13 mouse cellular contexts compared by ENCODE assay signal in the genomic region with DNA sequence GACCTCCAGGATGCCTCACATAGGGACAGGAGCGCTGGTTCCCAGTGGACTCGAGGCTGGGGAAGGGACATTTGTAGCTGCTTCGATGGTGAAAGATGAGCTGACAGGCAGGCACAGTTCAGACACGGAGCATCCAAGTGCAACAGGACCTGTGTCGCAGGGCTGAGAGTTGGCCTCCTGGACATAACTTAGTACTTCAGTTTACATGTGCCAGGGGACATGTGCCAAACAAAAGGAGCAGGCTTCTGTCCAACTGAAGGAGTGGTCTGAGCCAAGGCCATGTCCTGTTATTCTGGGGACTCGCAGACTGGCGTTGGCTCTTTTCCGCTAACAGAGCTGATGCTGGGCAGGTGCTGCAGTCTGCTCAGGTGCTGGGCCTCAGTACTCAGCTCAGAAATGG. TPM values are rescaled to one million over a fixed set of nuclear protein-coding genes. Genes with fewer than 3 reads are reported as not detected.
DNase-seq lines count a peak whose midpoint lies in the region; ATAC-seq lines count a peak whose summit lies in the region.
"Had no signal": no experiment of that assay in that cellular context is flagged by ENCODE, and none has a peak within 500 bp of the region (broad histone marks: within the 10 kb centered on the region; RNA-seq: fewer than 3 reads in every experiment).

No protein-coding gene starts in this region.

- peaks cover 64% of the 10 kb centered on the region for H3K36me3 ChIP-seq in heart, embryonic 12.5 days

- H3K4me1 ChIP-seq in heart, embryonic 12.5 days (replicated peaks), result peaks cover 13% of the 10 kb centered on the region

- DNase-seq in adrenal gland, postnatal 10 days, result peak; percentile 73
- no peak for DNase-seq in adrenal gland, adult 18-20 months (ENCODE audit: low spot score in 2 of 2)
- DNase-seq in urinary bladder, adult 2 months (ENCODE audit: low spot score), result peak; percentile 18
- DNase-seq in urinary bladder, postnatal 4 days (ENCODE audit: low spot score in 2 of 2), result no peak
- no peak for DNase-seq in frontal cortex, postnatal 36 days (ENCODE audit: low spot score in 2 of 2)
- no peak for DNase-seq in frontal cortex, adult 2 months (ENCODE audit: extremely low spot score in 1 of 2, low spot score in 1 of 2)
- no peak for DNase-seq in kidney, adult 8-10 months
- DNase-seq: lung, embryonic 14.5 days; thymus, postnatal 14 days had no signal

- no peak overlapping the region for H3K4me2 ChIP-seq in heart, embryonic 12.5 days
- H3K4me2 ChIP-seq: embryonic facial prominence, embryonic 12.5 days; forebrain, embryonic 15.5 days; hindbrain, embryonic 15.5 days; lung, embryonic 14.5 days had no signal

- no peaks in the 10 kb centered on the region for H3K27me3 ChIP-seq in heart, embryonic 12.5 days (replicated peaks)
- H3K27me3 ChIP-seq: embryonic facial prominence, embryonic 12.5 days; forebrain, embryonic 15.5 days; hindbrain, embryonic 15.5 days had no signal

- H3K27ac ChIP-seq in heart, embryonic 12.5 days (ENCODE audit: poor library complexity, severe bottlenecking), result no peak overlapping the region
- H3K27ac ChIP-seq: embryonic facial prominence, embryonic 12.5 days; forebrain, embryonic 15.5 days; hindbrain, embryonic 15.5 days had no signal

- H3K4me3 ChIP-seq in heart, embryonic 12.5 days, result no peak overlapping the region
- H3K4me3 ChIP-seq: embryonic facial prominence, embryonic 12.5 days; forebrain, embryonic 15.5 days; hindbrain, embryonic 15.5 days had no signal

- no peaks in the 10 kb centered on the region for H3K9me3 ChIP-seq in heart, embryonic 12.5 days (replicated peaks)
- H3K9me3 ChIP-seq: embryonic facial prominence, embryonic 12.5 days; forebrain, embryonic 15.5 days; hindbrain, embryonic 15.5 days had no signal

- WGBS in heart, embryonic 12.5 days, result 82% methylated on average over 8 of the region's 8 CpGs

- ATAC-seq in heart, embryonic 12.5 days (ENCODE audit: insufficient number of reproducible peaks, low FRiP score), result 0 out of 2 replicates have a peak, but pooled peaks have one; percentile 15
- ATAC-seq: forebrain, embryonic 15.5 days had no signal

- H3K9ac ChIP-seq in heart, embryonic 12.5 days, result 0 out of 2 replicates have a peak overlapping the region, but pooled peaks have one; percentile 11
- H3K9ac ChIP-seq: embryonic facial prominence, embryonic 12.5 days; forebrain, embryonic 15.5 days; hindbrain, embryonic 15.5 days; lung, embryonic 14.5 days had no signal

RNA-seq across cellular contexts. Expression of gene Swi5, which starts 6.5 kb away (rescaled TPM):
- total RNA-seq in adrenal gland, postnatal 10 days (2021), result 100 to 1,000 TPM; 248 to 255 TPM
- total RNA-seq in adrenal gland, adult 18-20 months (2021), result 100 to 1,000 TPM; 291 to 303 TPM
- polyA plus RNA-seq in urinary bladder, adult 2 months (2012; rRNA removed), result 248 TPM in 2 replicates
- polyA plus RNA-seq in heart, embryonic 12.5 days (2016; fragmentation: Nextera tagmentation; extraction: Ambion mirVana), result 284 and 317 TPM in 2 replicates
- 267 and 274 TPM in 2 replicates for polyA plus RNA-seq in frontal cortex, adult 2 months (2012; rRNA removed)

RNA-seq across cellular contexts. Expression of gene Golga2, which starts 7.2 kb away (rescaled TPM):
- total RNA-seq in adrenal gland, postnatal 10 days (2021), result 10 to 100 TPM; 62.1 to 77.3 TPM
- total RNA-seq in adrenal gland, adult 18-20 months (2021), result 10 to 100 TPM; 70.5 to 75.4 TPM
- polyA plus RNA-seq in urinary bladder, adult 2 months (2012; rRNA removed), result 50.8 and 55.4 TPM in 2 replicates
- polyA plus RNA-seq in heart, embryonic 12.5 days (2016; fragmentation: Nextera tagmentation; extraction: Ambion mirVana), result 28.4 and 30.7 TPM in 2 replicates
- 59.2 and 66.6 TPM in 2 replicates for polyA plus RNA-seq in frontal cortex, adult 2 months (2012; rRNA removed)

RNA-seq across cellular contexts. Expression of gene Uck1, which starts 34.4 kb away (rescaled TPM):
- 100 to 1,000 TPM; 129 to 184 TPM for total RNA-seq in adrenal gland, postnatal 10 days (2021)
- 100 to 1,000 TPM; 125 to 144 TPM for total RNA-seq in adrenal gland, adult 18-20 months (2021)
- 54.3 and 70.5 TPM in 2 replicates for polyA plus RNA-seq in urinary bladder, adult 2 months (2012; rRNA removed)
- 42.7 and 44.2 TPM in 2 replicates for polyA plus RNA-seq in heart, embryonic 12.5 days (2016; fragmentation: Nextera tagmentation; extraction: Ambion mirVana)
- polyA plus RNA-seq in frontal cortex, adult 2 months (2012; rRNA removed), result 69.5 and 72.7 TPM in 2 replicates

RNA-seq across cellular contexts. Expression of gene Ciz1, which starts 57.8 kb away (rescaled TPM):
- 10 to 100 TPM; 49.0 to 63.5 TPM for total RNA-seq in adrenal gland, postnatal 10 days (2021)
- total RNA-seq in adrenal gland, adult 18-20 months (2021), result 10 to 100 TPM; 62.6 to 69.6 TPM
- polyA plus RNA-seq in urinary bladder, adult 2 months (2012; rRNA removed), result 120 and 125 TPM in 2 replicates
- polyA plus RNA-seq in heart, embryonic 12.5 days (2016; fragmentation: Nextera tagmentation; extraction: Ambion mirVana), result 40.5 and 42.2 TPM in 2 replicates
- 164 and 170 TPM in 2 replicates for polyA plus RNA-seq in frontal cortex, adult 2 months (2012; rRNA removed)

RNA-seq across cellular contexts. Expression of gene Pomt1, which starts 58.0 kb away (rescaled TPM):
- 10 to 100 TPM; 29.9 to 49.3 TPM for total RNA-seq in adrenal gland, postnatal 10 days (2021)
- 10 to 100 TPM; 33.5 to 38.7 TPM for total RNA-seq in adrenal gland, adult 18-20 months (2021)
- polyA plus RNA-seq in urinary bladder, adult 2 months (2012; rRNA removed), result 14.8 and 16.3 TPM in 2 replicates
- 16.6 and 18.3 TPM in 2 replicates for polyA plus RNA-seq in heart, embryonic 12.5 days (2016; fragmentation: Nextera tagmentation; extraction: Ambion mirVana)
- 20.4 and 21.6 TPM in 2 replicates for polyA plus RNA-seq in frontal cortex, adult 2 months (2012; rRNA removed)

Comparison
In these comparisons a context has a peak if more than half of its experiments do, and no peak if none do; other contexts are left out.
1. DNase-seq: peak in adrenal gland, postnatal 10 days (single experiment) and urinary bladder, adult 2 months (single experiment); none in adrenal gland, adult 18-20 months (0 of 2), urinary bladder, postnatal 4 days (0 of 2), frontal cortex, postnatal 36 days (0 of 2), frontal cortex, adult 2 months (0 of 2) and kidney, adult 8-10 months (0 of 2).